Mouse (Mus musculus): ENCODE results near the gene Unk. TPM values are rescaled to one million over a fixed set of nuclear protein-coding genes. Genes with fewer than 3 reads are reported as not detected.
A peak's percentile ranks its signal among the peaks of the same experiment; 100 is the strongest.
"Not testable (repeated sequence)": the region's sequence is repeated elsewhere in the genome, so short reads cannot be mapped to it uniquely, and the experiment has no call there.

The Unk gene
- polyA plus RNA-seq, 1 experiment from 2014 or later, result 8.3 TPM

DNA sequence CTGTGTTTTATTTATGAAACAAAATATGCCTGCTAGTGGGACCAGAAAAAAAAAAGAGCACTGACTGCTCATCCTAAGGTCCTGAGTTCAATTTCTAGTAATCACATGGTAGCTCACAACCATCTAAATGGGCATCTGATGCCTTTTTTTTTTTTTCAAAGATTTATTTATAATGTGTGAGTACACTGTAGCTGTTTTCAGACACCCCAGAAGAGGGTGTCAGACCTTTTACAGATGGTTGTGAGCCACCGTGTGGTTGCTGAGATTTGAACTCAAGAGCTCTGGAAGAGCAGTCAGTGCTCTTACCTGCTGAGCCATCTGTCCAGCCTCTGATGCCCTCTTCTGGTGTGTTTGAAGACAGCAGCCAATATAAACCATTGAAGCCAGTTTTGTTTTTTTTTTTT is 9.6 kb upstream of the Unk start:
- Histone ChIP-seq H3K4me1 (replicated peaks; ENCODE audit: control insufficient read depth, insufficient read depth) (no peaks in the 10 kb centered on the region), H3K36me3 (ENCODE audit: control insufficient read depth, insufficient read depth, low read length) (peaks cover 9% of the 10 kb centered on the region), H3K27ac (replicated peaks) (no peak overlapping the region), H3K4me3 (ENCODE audit: low read depth, low read length) (no peak overlapping the region), H3K27me3 (ENCODE audit: control insufficient read depth, insufficient read depth, low read length) (no peaks in the 10 kb centered on the region), H3K9me3 (ENCODE audit: control insufficient read depth, low read length) (no peaks in the 10 kb centered on the region), H3K9ac (ENCODE audit: low read length) (no peak overlapping the region), H3K4me2 (replicated peaks; ENCODE audit: low read depth) (no peak overlapping the region)
- no peak for ATAC-seq (ENCODE audit: low FRiP score, low TSS enrichment)
- TF ChIP-seq EP300 (optimal IDR thresholded peaks at IDR 0.05) (no peak), CTCF (IDR thresholded peaks at IDR 0.05; ENCODE audit: low read depth) (peak; percentile 57)
- no peak for DNase-seq (ENCODE audit: low spot score)
- WGBS, result 36% methylated on average over 1 of the region's 1 CpGs

DNA sequence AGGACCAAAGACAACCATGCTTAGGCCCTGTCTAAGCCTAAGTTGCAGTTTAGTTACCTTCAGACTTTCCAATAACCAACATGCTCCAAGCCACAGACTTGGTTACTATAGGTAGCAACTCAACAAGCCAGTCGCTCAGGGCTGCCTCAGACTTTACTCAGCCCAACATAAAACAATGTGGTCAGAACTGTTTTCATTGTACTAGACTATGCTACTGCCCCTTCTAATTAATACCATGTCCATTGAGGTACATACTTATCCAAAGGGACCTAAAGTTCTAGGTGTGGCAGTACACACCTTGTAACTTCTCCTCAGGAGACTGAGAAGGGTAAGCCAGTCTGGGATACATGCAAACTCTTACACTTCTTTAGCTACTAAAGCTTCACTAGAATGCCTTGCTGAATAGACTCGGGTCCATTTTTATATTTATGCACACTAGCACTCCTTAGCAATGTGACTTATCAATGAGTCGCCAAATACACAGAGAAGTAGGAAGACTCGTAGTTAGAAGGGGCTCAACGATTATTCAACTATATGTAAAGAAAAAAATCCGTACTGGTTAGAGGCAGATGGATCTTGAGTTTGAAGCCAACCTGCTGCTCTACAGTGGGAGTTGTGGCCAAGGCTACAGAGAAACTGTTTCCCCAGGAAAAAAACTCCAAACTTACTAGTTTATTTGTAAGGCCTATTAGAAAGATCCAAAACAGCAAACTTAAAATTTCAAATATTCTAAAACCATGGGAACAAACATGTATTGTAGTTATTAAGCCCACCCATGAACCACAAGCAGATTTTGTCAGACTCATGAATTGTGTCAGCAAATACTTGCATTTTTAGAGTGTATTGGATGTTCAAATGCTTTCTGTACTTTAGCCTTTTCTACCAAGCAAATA is 8.5 kb upstream of the Unk start:
- peak; percentile 25 for TF ChIP-seq EP300 (optimal IDR thresholded peaks at IDR 0.05)
- TF ChIP-seq CTCF (IDR thresholded peaks at IDR 0.05; ENCODE audit: low read depth), result no peak
- Histone ChIP-seq H3K4me3 (ENCODE audit: low read depth, low read length) (peak overlapping the region; percentile 40), H3K4me2 (replicated peaks; ENCODE audit: low read depth) (peak overlapping the region; percentile 25; the same call in 1 of the 2 replicates), H3K36me3 (ENCODE audit: control insufficient read depth, insufficient read depth, low read length) (peaks cover 9% of the 10 kb centered on the region), H3K9me3 (ENCODE audit: control insufficient read depth, low read length) (no peaks in the 10 kb centered on the region), H3K27ac (replicated peaks) (0 out of 2 replicates have a peak overlapping the region, but pooled peaks have one; percentile 5), H3K4me1 (replicated peaks; ENCODE audit: control insufficient read depth, insufficient read depth) (no peaks in the 10 kb centered on the region), H3K27me3 (ENCODE audit: control insufficient read depth, insufficient read depth, low read length) (no peaks in the 10 kb centered on the region), H3K9ac (ENCODE audit: low read length) (no peak overlapping the region)
- DNase-seq (ENCODE audit: low spot score) (no peak), ATAC-seq (ENCODE audit: low FRiP score, low TSS enrichment) (no peak)
- 50% methylated on average over 6 of the region's 6 CpGs for WGBS

DNA sequence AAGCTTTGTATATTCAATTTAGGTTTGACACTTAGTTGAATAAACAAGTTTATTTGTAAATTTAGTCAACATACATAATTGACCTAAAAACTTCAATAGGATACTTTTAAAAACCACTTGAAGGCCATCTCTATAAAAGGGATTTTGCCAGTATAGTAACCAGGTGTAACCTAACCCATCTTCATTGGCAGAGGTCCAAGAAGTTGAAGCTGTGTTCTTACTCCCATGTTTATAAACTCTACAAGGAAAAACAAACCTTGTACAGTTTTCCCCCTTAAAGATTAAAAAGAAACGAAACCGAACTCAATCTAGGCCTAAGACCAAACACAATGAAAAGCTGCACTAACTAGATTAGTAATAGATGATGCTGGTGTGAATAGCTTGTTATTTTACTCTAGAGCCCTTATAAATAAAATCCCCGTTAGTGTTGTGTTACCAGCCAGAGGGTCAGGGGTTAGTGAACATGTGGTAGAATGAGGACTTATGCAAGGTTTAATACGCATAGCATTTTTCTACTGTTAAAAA is 7.8 kb upstream of the Unk start:
- no peak for DNase-seq (ENCODE audit: low spot score)
- ATAC-seq (ENCODE audit: low FRiP score, low TSS enrichment), result no peak
- Histone ChIP-seq H3K27me3 (ENCODE audit: control insufficient read depth, insufficient read depth, low read length) (no peaks in the 10 kb centered on the region), H3K4me2 (replicated peaks; ENCODE audit: low read depth) (peak overlapping the region; percentile 53), H3K4me1 (replicated peaks; ENCODE audit: control insufficient read depth, insufficient read depth) (no peaks in the 10 kb centered on the region), H3K27ac (replicated peaks) (no peak overlapping the region), H3K4me3 (ENCODE audit: low read depth, low read length) (peak overlapping the region; percentile 40), H3K9me3 (ENCODE audit: control insufficient read depth, low read length) (no peaks in the 10 kb centered on the region), H3K9ac (ENCODE audit: low read length) (peak overlapping the region; percentile 47), H3K36me3 (ENCODE audit: control insufficient read depth, insufficient read depth, low read length) (peaks cover 9% of the 10 kb centered on the region)
- TF ChIP-seq EP300 (optimal IDR thresholded peaks at IDR 0.05) (peak; percentile 2), CTCF (IDR thresholded peaks at IDR 0.05; ENCODE audit: low read depth) (no peak)
- 28% methylated on average over 4 of the region's 4 CpGs for WGBS

DNA sequence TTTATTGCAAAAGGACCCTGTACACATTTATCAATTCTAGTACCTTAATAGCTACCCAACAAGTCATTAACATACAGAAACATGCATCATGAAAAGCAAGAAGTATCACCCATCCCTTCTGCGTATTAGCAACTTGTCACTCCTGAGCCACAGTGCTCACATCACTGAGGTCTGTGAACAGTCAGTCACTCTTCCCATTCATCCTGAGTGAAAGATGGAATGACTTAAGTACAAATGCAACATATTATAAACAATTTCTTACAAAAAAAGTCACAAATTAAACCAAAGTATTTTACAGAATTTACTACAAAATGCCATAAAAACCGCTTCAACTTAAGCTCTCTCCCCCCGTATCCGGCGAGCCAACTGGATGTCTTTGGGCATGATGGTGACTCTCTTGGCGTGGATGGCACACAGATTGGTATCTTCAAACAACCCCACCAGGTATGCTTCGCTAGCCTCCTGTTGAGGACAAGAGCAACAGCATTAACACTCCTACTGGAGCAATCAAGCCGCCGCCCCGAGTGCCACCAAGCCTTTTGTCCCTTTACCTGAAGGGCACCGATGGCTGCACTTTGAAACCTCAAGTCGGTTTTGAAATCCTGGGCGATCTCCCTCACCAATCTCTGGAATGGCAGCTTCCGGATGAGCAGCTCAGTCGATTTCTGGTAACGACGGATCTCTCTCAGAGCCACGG is 6.9 kb upstream of the Unk start:
- Histone ChIP-seq H3K4me3 (ENCODE audit: low read depth, low read length) (peak overlapping the region; percentile 89), H3K4me2 (replicated peaks; ENCODE audit: low read depth) (peak overlapping the region; percentile 44), H3K27ac (replicated peaks) (peak overlapping the region; percentile 98), H3K9ac (ENCODE audit: low read length) (peak overlapping the region; percentile 99)
- not testable (repeated sequence) for H3K27me3 ChIP-seq (ENCODE audit: control insufficient read depth, insufficient read depth, low read length); H3K4me1 ChIP-seq (replicated peaks; ENCODE audit: control insufficient read depth, insufficient read depth); H3K36me3 ChIP-seq (ENCODE audit: control insufficient read depth, insufficient read depth, low read length); ATAC-seq (ENCODE audit: low FRiP score, low TSS enrichment); DNase-seq (ENCODE audit: low spot score); H3K9me3 ChIP-seq (ENCODE audit: control insufficient read depth, low read length)
- WGBS, result 1% methylated on average over 18 of the region's 18 CpGs

DNA sequence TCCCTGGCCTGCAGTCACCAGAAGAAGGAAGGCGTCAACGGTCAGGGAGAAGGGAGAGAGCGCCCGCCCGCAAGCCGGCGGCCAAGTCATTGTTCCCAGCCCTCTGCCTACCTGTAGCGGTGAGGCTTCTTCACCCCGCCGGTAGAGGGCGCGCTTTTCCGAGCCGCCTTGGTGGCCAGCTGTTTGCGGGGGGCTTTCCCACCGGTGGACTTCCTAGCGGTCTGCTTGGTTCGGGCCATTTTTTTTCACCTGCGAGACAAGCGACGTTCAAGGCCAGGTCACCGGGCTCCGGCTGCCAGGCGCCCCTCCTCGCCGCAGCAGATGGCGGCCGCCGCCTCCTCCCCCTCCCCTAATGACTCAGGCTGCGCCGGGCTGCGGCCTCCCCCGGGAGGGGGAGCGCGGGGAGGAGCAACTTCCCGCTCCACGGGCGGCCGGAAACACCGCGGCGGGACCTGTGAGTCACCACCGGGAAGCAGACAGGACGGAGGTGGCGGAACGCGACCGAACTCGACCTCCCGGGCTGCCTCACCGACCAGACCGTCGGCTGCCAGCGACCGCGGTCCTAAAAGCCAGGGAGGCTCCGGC is 6.3 kb upstream of the Unk start:
- peak; percentile 80 for TF ChIP-seq CTCF (IDR thresholded peaks at IDR 0.05; ENCODE audit: low read depth)
- no peak for TF ChIP-seq EP300 (optimal IDR thresholded peaks at IDR 0.05)
- Histone ChIP-seq H3K4me1 (replicated peaks; ENCODE audit: control insufficient read depth, insufficient read depth) (no peaks in the 10 kb centered on the region), H3K4me3 (ENCODE audit: low read depth, low read length) (peak overlapping the region; percentile 89), H3K4me2 (replicated peaks; ENCODE audit: low read depth) (peak overlapping the region; percentile 44), H3K36me3 (ENCODE audit: control insufficient read depth, insufficient read depth, low read length) (peaks cover 9% of the 10 kb centered on the region), H3K27ac (replicated peaks) (peak overlapping the region; percentile 98), H3K27me3 (ENCODE audit: control insufficient read depth, insufficient read depth, low read length) (no peaks in the 10 kb centered on the region), H3K9ac (ENCODE audit: low read length) (peak overlapping the region; percentile 99), H3K9me3 (ENCODE audit: control insufficient read depth, low read length) (no peaks in the 10 kb centered on the region)
- DNase-seq (ENCODE audit: low spot score) (peak; percentile 85), ATAC-seq (ENCODE audit: low FRiP score, low TSS enrichment) (peak; percentile 50)
- under 1% methylated on average over 54 of the region's 57 CpGs for WGBS

Measured in stomach, postnatal 0 days (tissue).